Mouse (Mus musculus) E14TG2a.4 (cell line): ENCODE results near the gene Plcb4.
A peak's percentile ranks its signal among the peaks of the same experiment; 100 is the strongest.

Experiments
- H3K27me3 ChIP-seq: 2 replicates; pipeline ENCODE4 v1.6.1; 2014; ENCODE audit warnings: low read length, control low read depth; ENCODE audit not compliant: insufficient read depth
- H3K36me3 ChIP-seq: 2 replicates; pipeline ENCODE4 v1.6.1; 2014; ENCODE audit warnings: low read length, control low read depth; ENCODE audit not compliant: insufficient read depth
- H3K4me1 ChIP-seq: replicated peaks from 2 replicates; pipeline ENCODE4 v1.6.1; 2014; ENCODE audit warnings: low read depth, low read length, control low read depth
- H3K4me3 ChIP-seq: replicated peaks from 2 replicates; pipeline ENCODE4 v1.5.1; 2014; ENCODE audit warnings: mild to moderate bottlenecking, low read length
- H3K9me3 ChIP-seq: 2 replicates; pipeline ENCODE4 v1.6.1; 2014; ENCODE audit warnings: low read length, control low read depth
- CTCF ChIP-seq: conservative IDR thresholded peaks from 2 replicates; pipeline ENCODE4 v1.5.1; 2014; ENCODE audit warnings: low read length
- NANOG ChIP-seq: IDR thresholded peaks from 2 replicates; pipeline ENCODE4 v1.6.1; 2014; ENCODE audit warnings: borderline replicate concordance, low read length, mixed read lengths
- POU5F1 ChIP-seq: IDR thresholded peaks from 2 replicates; pipeline ENCODE4 v1.6.1; 2014; ENCODE audit warnings: low read length, borderline replicate concordance

Gene Plcb4

DNA sequence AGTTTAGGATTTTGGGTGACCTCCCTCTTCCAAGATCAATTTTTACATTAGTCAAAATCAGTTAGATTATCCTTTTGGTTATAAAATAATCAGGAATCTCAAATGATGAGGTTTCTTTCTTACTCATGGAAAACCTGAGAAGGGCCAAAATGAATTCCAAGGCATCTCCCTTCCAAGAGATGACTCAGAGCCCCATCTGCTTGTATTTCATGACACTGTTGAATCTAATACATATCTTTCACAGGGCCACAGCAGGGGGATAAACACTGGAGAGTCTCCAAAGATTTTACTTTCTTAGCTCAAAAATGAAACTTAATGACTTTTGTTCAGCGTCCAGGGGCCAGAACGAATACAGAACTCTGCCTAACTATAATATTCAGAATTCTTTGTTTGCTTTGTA, 17.2 kb upstream of the Plcb4 start:
- Histone ChIP-seq H3K27me3 (no peaks in the 10 kb centered on the region), H3K36me3 (no peaks in the 10 kb centered on the region), H3K4me3 (no peak overlapping the region), H3K4me1 (peaks cover 7% of the 10 kb centered on the region), H3K9me3 (peaks cover 12% of the 10 kb centered on the region)
- TF ChIP-seq NANOG (no peak), CTCF (no peak), POU5F1 (no peak)

DNA sequence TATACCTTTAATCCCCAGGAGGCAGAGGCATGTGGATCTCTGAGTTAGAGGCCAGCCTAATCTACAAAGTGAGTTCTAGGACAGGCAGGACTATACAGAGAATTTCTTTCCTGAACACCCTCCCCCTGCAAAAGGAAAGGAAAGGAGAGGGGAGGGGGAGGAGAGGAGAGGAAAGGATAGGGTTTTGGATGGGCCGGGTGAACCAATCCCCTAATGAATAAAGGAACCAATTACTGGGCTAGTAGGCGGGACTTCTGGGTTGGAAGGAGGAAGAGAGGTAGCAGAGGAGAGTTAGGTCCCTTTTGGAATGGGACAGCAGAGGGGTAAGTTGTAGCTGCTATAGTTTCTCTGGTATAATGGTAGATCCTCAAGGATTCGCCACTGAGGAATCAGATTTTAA, 12.6 kb upstream of the Plcb4 start:
- TF ChIP-seq NANOG (no peak), CTCF (no peak)
- Histone ChIP-seq H3K36me3 (peaks cover 33% of the 10 kb centered on the region), H3K4me1 (peaks cover 18% of the 10 kb centered on the region), H3K4me3 (peak overlapping the region; percentile 80), H3K27me3 (no peaks in the 10 kb centered on the region), H3K9me3 (peaks cover 33% of the 10 kb centered on the region)

DNA sequence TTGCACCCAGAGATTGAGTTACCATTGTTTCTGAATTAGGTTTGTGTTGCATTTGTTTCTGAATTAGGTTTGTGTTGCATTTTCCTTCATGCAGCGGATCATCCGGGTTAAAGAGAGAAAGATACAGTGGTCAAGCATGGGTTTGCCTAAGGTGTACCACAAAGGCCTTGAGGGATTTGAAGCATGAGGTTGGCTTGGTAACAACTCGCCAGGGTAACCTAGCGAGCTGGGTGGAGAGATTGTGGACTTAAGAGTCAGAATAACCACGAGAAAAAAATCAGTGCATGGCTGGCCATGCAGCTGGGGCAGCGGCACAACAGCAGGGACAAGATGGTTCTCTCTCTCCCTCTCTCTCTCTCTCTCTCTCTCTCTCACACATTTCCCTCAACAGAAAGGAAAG, 12.2 kb upstream of the Plcb4 start:
- peaks cover 37% of the 10 kb centered on the region for H3K36me3 ChIP-seq
- TF ChIP-seq POU5F1 (no peak), NANOG (no peak), CTCF (no peak)
- H3K27me3 ChIP-seq = no peaks in the 10 kb centered on the region
- H3K4me1 ChIP-seq = peaks cover 23% of the 10 kb centered on the region
- H3K4me3 ChIP-seq = peak overlapping the region; percentile 80
- peaks cover 33% of the 10 kb centered on the region for H3K9me3 ChIP-seq

DNA sequence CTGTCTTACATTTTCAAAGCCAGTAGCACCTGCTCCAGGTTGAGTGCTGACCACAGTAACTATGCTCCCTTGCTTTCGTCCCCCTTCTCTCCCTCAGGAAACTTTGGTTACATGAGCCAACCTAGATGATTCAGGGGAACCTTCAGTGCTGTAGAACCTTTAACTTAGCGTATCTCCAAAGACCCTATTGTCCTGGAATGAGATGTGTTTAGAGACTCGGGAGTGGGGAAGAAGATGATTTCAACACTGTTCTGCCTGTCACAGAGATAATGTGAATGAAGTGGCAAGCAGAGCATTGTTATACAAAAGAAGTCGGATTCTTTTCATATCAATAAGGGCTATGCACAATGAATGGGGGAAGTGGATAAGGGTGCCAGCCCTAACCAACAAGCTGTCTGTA, 10.8 kb upstream of the Plcb4 start:
- Histone ChIP-seq H3K9me3 (peaks cover 25% of the 10 kb centered on the region), H3K27me3 (no peaks in the 10 kb centered on the region), H3K4me1 (peaks cover 35% of the 10 kb centered on the region), H3K4me3 (peak overlapping the region; percentile 80), H3K36me3 (peaks cover 50% of the 10 kb centered on the region)
- TF ChIP-seq POU5F1 (no peak), NANOG (no peak), CTCF (no peak)

DNA sequence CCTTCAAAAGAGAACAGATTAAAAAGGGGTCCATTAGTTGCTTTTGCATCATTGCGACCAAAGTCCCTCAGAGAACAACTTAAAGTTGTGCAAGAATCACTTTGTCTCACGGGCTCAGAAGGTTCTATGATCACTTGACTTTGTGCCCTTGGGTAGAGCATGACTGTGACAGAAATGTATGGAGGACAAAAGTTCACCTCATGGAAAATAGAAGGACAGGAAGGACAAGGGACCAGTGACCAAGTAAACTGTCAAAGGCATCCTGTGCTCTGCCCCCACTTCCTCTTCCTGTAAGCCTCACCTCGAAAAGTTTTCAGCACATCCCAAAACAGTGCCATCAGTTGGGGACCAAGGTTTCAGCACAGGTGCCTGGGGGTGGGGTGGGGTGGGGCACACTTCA, 7.9 kb upstream of the Plcb4 start:
- peaks cover 59% of the 10 kb centered on the region for H3K4me1 ChIP-seq

DNA sequence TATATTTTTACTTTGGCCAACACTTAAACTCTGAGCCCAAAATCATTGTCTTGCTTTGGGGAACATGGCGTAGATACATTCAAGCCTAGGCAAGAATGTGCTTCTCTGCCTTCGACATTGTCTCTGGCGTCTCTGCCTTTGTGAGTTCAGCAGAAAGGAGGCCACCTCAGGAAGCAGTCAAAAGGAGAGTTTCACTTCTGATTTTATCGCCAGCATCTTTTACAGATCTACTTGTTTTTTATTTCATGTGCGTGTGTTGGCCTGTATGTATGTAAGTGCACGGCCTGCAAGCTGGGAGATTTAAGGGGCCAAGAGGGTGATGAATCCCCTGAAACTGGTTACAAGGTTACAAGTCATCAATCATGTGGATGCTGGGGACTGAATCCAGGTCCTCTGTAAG, 6.8 kb upstream of the Plcb4 start:
- Histone ChIP-seq H3K36me3 (peaks cover 74% of the 10 kb centered on the region), H3K4me3 (no peak overlapping the region), H3K4me1 (peaks cover 67% of the 10 kb centered on the region), H3K27me3 (no peaks in the 10 kb centered on the region), H3K9me3 (peaks cover 21% of the 10 kb centered on the region)
- TF ChIP-seq POU5F1 (no peak), CTCF (no peak), NANOG (no peak)

More for the DNA sequence above, 7.9 kb upstream of the Plcb4 start:
- Histone ChIP-seq H3K4me3 (no peak overlapping the region), H3K9me3 (peaks cover 21% of the 10 kb centered on the region), H3K36me3 (peaks cover 76% of the 10 kb centered on the region), H3K27me3 (no peaks in the 10 kb centered on the region)
- no peak for TF ChIP-seq NANOG
- no peak for TF ChIP-seq CTCF
- TF ChIP-seq POU5F1 = no peak

DNA sequence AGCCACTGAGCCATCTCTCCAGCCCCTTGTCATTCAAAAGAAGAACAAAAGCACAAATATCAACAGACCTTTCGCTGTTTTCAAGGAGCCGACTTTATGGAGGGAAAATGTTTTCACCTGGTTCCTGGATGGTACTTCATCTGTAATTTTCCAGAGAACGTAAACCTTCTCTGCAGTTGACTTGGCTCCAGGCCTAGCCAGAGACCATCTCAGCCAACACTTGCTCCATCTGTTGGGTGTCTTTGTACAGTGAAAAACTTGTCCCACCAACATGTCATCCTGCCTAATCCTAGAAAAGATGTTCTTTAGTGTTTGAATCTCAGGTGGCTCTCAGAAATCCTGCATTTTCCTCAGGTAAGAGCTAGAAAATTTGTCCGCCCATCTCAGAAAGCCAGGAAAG, 6.4 kb upstream of the Plcb4 start:
- no peaks in the 10 kb centered on the region for H3K27me3 ChIP-seq
- H3K4me1 ChIP-seq = peaks cover 71% of the 10 kb centered on the region
- TF ChIP-seq POU5F1 (no peak), NANOG (no peak; the same call in 1 of the 2 replicates), CTCF (no peak)
- peaks cover 70% of the 10 kb centered on the region for H3K36me3 ChIP-seq
- no peak overlapping the region for H3K4me3 ChIP-seq
- H3K9me3 ChIP-seq = peaks cover 21% of the 10 kb centered on the region

DNA sequence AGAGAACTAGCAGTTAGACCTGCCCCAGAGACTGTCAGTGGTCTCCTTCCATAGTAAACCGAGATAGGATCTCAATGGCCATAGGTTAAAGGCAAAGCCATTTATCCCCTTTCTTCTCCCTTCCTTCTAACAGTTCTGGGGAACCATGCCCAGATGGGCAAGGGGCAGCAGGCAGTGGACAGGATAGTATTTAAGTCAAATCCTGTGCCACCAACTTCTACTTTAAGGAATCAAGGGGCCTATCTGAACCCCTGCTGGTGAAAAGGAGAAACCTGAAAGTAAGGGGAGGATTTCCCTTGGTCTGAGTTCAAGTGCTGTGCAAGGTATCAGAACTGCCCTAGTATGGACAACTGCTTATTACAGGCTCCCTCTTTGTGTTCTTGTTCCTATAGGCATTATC, 2.9 kb upstream of the Plcb4 start:
- H3K4me3 ChIP-seq = peak overlapping the region; percentile 8; the same call in 1 of the 2 replicates
- no peak for TF ChIP-seq CTCF
- TF ChIP-seq NANOG = no peak
- no peak for TF ChIP-seq POU5F1
- H3K4me1 ChIP-seq = peaks cover 76% of the 10 kb centered on the region
- peaks cover under 1% of the 10 kb centered on the region; the same call in 1 of the 2 replicates for H3K9me3 ChIP-seq
- no peaks in the 10 kb centered on the region for H3K27me3 ChIP-seq
- H3K36me3 ChIP-seq = peaks cover 44% of the 10 kb centered on the region

DNA sequence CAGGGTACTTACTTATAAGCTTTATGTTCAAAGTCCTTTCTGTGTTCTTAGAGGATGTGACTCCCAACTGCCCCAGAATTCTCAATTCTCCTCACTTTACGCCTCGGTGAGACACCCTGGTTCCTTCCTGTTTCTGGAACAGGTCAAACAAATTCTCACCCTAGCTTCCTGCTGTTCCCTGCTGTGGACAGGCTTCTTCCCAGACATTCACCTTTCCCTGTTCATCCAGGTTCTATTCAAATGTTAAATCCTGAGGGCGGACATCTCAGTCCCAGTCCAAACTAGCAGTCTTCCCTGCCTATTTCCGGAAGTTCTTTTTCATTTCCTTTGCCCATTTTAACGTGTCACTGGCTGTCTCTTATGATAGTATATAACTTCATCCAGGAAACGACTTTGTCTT, 2.2 kb upstream of the Plcb4 start:
- Histone ChIP-seq H3K4me1 (peaks cover 75% of the 10 kb centered on the region), H3K9me3 (no peaks in the 10 kb centered on the region), H3K27me3 (no peaks in the 10 kb centered on the region), H3K36me3 (peaks cover 40% of the 10 kb centered on the region), H3K4me3 (peak overlapping the region; percentile 13; the same call in 1 of the 2 replicates)
- TF ChIP-seq POU5F1 (peak; percentile 28; the same call in 1 of the 2 replicates), CTCF (no peak), NANOG (0 out of 2 replicates have a peak, but pooled peaks have one; percentile 11)
